Mouse (Mus musculus) liver, adult 2 months (tissue): ENCODE measurements around the gene Hmga1b.

Experiments used
- CTCF ChIP-seq: fragments of 200-500 bp; IDR thresholded peaks from 2 replicates; pipeline ENCODE4 v1.5.1; 2011; ENCODE audit warnings: low read depth, low read length, control low read depth
- POLR2A ChIP-seq: fragments of 200-500 bp; IDR thresholded peaks from 2 replicates; pipeline ENCODE4 v1.6.1; 2011; ENCODE audit warnings: low read length, control low read depth; ENCODE audit not compliant: insufficient read depth; ENCODE audit errors: extremely low read depth

GRCm38 (mm10) chr11:120723509-120723908, 39.1 kb upstream of the Hmga1b start:
- TF ChIP-seq CTCF = no peak
- 0 out of 2 replicates have a peak, but pooled peaks have one; percentile 17 for TF ChIP-seq POLR2A
